Mouse (Mus musculus): Measurements from ENCODE around the gene Lrrc17.

Lrrc17 gene

DNA sequence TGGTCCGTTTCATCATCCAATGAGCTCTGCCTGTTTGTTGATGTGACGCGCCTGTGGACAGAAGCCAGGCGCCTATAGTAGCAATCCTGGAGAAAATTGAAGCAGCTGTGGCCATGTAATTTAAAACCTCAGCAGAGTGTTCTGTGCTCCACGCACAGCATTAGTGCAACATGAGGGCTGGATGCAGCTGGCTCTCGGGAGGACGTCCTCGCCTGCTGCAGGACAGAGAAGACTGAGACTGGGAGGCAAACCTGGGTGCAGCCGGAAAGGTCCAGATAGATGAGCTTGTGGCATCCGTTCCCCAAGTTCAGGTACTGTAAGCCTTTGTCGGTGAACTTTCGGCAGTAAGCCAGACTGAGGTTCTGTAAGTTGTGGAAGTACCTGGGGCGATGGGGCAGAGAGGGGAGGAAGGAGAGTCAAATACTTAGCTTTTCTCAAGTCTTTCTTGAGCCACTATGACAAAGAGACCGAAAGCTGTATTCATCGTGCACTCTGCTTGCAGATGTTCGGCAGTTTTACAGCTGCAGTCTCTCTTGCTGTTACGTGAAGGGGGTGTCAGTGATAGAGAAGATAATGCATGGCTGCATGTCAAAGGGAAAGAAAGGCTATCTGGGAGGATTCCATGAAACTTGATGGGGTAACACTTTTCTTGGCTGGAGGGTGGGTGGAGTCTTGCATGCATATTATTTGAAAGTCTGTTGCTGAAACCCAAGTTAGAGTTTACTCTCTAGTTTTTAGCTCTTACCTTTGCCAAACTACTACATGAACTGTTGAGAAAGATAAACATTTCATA lies at the start of gene Lrrc17:
TSS of gene Lrrc17 (plus strand) at position 151 of the 793 bp plus-strand sequence.
- TF ChIP-seq GATA4 (IDR thresholded peaks at IDR 0.05; ENCODE audit: insufficient replicate concordance, low read length) = no peak

DNA sequence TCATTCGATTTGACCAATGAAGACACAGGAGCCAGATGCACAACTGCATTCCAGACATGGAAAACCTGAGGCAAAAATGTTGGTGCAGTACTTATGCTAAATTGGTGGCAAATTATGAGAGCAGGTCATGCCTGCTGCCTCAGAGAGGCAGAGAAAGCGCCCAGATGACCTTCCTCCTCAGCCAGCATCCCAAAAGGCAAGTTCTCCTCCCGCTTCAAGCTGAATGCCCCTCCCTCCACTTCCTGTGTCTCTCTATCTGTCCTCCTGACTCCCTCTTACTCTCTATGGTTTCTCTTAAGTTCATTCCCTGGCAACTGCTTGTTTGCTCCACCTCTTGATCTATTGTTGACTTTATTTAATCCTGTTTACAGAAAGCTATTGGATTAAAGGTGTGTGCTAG lies 48.6 kb upstream of the Lrrc17 start:
- no peak for TF ChIP-seq GATA4 (IDR thresholded peaks at IDR 0.05; ENCODE audit: insufficient replicate concordance, low read length)

DNA sequence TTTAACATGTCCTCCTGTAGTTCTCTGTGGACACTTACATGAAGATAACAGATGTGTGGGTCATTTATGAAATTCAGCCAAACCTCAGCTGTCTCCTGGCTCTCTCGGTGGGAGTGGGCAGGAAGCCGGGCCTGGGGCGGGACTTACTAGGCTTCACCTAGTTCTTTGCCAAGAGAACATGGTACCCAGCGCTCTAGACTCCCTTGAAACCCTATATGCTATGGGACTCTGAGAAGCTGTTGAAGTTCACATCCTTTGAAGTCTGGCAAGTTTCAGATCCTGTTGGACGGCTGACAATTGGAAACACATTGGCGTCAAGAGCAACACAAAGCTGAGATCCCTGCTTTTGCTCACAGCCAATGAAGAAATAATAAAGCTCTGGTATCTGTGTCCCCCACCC lies 47.0 kb upstream of the Lrrc17 start:
- no peak for TF ChIP-seq GATA4 (IDR thresholded peaks at IDR 0.05; ENCODE audit: insufficient replicate concordance, low read length)

DNA sequence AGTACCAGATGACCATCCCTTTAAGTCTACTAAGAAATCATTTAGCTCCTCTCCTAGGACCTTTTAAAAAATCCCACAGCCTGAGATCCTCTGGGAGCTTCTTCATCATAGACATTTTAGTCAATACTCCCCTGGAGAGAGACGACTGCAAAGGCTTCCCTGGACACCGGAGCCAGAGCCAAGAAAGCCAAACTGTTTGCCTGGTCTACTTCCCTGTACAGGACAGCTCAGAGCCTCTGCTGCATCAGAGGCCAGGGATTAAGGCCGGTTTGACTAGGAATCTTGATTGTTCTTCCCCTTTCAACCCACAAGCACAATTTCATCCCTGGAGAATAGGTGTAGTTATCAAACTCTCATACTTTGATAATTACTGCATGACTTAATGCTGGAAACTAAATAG lies 46.5 kb upstream of the Lrrc17 start:
- TF ChIP-seq GATA4 (IDR thresholded peaks at IDR 0.05; ENCODE audit: insufficient replicate concordance, low read length) = no peak

DNA sequence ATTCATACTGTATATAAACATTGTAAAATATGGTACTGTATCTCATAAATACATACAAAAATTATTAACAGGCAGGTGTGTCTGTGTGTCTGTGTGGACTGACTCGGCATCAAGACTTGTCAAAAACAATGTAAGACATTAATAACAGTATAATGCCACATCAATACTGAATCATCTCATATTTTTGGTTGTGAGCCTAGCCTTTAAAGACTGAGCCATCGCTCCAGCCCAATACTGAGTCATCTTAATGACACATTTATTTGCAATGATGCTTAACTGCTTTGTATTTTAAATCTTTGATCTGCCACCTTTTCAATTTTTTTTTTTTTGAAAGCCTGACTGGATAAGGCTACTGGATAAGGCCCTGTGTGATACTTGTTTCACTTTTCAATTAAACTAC lies 44.9 kb upstream of the Lrrc17 start:
- no peak for TF ChIP-seq GATA4 (IDR thresholded peaks at IDR 0.05; ENCODE audit: insufficient replicate concordance, low read length)

DNA sequence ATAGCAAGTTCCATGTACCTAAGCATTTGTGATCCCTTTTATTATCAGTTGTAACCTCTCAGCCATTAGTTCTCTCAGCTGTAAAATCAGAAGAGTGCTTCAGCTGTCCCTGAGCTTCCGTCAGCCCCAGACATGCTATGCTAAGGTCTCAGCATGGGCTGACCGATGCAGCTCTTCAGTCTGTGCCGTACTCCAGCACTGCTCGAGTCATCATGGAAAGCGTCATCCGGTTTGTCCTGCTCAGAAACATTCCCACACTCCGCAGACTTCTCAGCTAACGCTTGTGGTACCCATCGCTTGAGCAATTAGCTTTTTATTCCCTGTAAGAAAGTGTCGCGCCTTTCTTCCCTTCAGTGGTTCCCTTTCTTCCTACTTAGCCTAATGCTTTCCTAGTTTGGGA lies 44.4 kb upstream of the Lrrc17 start:
- no peak for TF ChIP-seq GATA4 (IDR thresholded peaks at IDR 0.05; ENCODE audit: insufficient replicate concordance, low read length)

DNA sequence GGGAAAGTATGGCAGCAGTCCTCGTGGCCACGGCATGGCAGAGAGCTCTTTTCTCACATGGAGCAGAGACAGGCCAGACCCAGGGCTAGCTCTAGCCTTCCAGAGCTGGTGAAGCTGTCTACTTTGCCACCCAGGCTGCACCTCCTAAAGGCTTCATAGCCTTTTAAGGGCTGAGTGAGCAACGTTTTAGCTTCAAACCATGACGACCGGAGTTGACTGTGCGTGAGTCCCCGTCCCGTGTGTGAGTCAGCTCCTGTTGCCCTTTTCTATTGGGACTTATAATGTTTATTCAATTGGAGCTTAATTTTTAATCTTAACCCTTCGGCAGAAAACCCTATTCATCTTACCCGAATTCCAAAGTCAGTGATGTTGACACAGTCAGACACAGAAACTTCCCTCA lies 43.2 kb upstream of the Lrrc17 start:
- no peak for TF ChIP-seq GATA4 (IDR thresholded peaks at IDR 0.05; ENCODE audit: insufficient replicate concordance, low read length)

DNA sequence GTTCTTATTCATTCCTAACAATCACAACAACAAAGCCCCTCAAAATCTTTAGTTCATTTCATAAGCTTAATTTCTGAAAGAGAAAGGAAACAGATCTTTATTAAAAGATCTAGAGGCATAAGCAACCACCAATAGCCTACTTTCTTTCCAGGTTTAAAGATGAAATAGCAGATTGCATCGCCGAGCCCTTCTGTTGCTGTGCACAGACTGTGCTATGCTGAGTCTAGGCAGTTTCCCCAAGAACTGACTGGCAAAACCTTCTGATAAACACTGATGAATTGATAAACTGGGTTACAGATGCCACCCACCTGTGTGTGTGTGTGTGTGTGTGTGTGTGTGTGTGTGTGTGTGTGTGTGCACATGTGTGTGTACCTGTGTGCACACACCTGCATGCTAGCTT lies 42.4 kb upstream of the Lrrc17 start:
- TF ChIP-seq GATA4 (IDR thresholded peaks at IDR 0.05; ENCODE audit: insufficient replicate concordance, low read length) = no peak

DNA sequence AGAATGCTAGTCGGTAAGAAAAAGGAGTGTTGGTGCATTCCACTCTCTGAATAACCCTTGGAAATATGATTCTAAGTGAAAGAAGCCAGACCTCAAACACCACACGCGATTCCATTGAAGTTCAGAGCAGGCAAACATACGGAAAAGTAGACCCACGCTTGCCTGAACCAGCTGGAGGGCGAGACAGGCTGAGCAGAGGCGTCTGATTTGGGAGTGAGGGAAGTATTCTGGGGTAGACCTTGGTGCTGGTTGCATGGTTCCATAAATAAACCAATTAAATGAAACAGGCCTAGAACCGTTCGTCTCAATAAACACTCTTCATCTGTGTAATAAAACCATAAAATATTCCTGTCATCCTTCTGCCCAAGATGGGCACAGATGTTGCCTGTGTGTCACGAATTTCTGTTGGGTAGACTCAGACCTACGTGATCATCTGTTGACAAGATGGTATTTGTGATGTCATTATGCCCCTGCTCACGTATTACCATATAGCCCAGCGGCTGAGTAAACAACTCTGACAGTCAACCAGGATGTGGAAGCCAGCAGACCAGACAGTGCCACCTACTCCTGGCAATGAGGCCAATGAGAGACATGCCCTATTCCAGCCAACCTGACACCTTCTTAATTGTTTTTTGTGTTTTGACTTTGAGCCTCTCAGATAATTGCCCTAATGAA lies 40.3 kb upstream of the Lrrc17 start:
- TF ChIP-seq GATA4 (IDR thresholded peaks at IDR 0.05; ENCODE audit: insufficient replicate concordance, low read length) = no peak

DNA sequence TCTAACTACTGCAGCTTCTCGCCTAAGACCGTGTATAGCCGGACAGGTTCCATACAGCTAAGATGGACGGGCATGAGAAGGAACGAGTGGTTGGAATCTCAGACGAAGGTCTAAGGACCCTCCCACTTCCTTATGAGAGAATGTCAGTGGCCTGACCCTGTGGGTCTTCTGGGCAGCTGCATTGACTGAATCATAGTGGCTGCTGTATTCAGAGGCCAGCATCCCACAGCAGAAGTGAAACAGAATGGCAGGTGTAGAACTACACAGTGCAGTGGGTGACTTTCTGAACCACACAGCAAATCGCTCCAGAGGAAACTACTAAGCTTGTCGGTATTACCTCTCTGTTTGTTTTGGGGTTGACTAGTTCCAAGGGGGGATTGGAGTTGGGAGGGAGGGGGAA lies 38.2 kb upstream of the Lrrc17 start:
- no peak for TF ChIP-seq GATA4 (IDR thresholded peaks at IDR 0.05; ENCODE audit: insufficient replicate concordance, low read length)

DNA sequence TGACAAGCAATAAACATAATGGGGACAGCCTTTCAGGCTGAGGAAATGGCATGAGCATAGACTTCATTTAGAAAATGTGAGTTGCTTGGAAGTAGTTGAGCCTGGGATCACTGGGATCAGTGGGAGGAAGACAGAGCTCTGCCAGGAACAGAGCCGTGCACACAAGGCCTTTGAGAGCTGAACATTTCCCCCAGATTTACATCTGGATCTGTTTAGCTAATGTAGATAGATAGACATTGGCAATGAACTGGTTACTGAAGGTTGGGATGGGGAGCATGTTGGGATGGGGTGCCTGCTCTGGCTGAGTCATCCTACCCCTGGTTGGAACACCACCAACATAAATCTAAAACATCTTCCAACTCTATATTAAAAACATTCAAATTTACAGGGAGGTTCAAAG lies 36.5 kb upstream of the Lrrc17 start:
- TF ChIP-seq GATA4 (IDR thresholded peaks at IDR 0.05; ENCODE audit: insufficient replicate concordance, low read length) = no peak

DNA sequence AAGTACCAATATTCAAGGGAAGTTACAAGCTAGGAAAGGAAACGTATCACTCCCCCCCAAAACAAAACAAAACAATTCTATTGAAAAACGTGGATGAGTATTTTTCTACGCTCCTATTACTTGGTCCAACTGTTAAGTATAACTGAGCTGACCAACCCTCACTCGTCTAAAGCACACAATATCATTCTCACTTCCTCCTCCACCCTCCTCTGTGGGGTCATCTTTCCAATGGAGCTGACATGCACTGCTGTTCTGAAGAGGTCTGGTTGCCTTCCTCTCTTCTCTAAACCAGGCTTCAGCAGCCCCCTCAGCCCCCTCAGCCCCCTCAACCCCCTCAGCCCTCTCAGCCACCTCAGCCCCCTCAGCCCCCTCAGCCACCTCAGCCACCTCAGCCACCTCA lies 33.6 kb upstream of the Lrrc17 start:
- TF ChIP-seq GATA4 (IDR thresholded peaks at IDR 0.05; ENCODE audit: insufficient replicate concordance, low read length) = no peak

DNA sequence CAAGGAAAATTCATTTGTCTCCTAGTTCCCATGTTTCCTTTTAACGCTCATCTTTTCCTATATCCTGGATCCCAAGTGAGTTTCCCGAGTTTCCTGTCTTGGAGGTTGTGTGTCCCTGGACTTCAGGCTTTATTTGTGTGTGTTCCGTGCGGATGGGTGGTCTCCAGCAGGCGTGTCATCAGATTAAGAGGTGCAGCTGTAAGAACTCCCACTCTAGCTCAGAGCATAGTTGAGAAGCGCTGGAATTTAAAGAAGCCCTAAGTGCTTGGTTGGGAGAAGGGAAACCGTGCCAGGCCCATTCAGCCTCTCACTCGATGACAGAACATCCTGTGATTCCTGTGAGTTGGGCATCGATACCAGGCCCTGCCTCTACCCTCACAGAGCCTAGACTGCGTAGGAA lies 30.0 kb upstream of the Lrrc17 start:
- TF ChIP-seq GATA4 (IDR thresholded peaks at IDR 0.05; ENCODE audit: insufficient replicate concordance, low read length) = no peak

DNA sequence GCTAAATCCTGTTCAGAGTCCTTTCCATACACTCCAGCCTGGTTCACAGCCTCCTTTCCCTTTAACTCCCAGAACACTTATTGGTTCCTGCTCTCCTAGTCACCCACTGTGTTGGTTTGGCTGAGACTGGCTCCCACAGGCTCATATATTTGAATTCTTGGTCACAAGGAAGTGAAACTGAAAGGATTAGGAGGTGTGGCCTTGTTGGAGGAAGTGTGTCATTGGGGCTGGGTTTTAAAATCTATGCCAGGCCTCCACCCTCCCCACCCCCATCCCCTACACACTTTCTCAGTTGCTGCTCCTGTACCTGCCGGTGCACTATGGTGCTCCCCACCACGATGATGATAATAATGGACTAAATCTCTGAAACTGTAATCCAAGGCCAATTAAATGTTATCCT lies 25.8 kb upstream of the Lrrc17 start:
- no peak for TF ChIP-seq GATA4 (IDR thresholded peaks at IDR 0.05; ENCODE audit: insufficient replicate concordance, low read length)

DNA sequence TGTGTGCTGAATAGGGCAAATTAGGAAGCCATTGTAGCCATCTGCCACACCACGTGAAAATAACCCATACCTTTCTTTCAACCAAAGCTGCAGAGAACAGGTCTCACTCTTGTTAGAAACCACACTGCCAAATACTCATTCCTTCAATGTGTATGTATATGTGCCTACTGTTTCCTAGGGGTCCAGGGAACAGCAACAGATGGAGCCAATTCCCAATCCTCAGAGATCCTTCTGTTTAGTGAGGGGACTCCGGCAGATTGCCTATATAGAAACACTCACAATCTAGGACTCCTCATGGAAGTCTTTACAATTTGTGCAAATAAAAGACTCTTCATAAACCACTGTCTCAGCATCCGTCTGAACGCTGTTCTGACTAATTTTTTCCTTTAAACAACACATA lies 25.2 kb upstream of the Lrrc17 start:
- TF ChIP-seq GATA4 (IDR thresholded peaks at IDR 0.05; ENCODE audit: insufficient replicate concordance, low read length) = no peak

DNA sequence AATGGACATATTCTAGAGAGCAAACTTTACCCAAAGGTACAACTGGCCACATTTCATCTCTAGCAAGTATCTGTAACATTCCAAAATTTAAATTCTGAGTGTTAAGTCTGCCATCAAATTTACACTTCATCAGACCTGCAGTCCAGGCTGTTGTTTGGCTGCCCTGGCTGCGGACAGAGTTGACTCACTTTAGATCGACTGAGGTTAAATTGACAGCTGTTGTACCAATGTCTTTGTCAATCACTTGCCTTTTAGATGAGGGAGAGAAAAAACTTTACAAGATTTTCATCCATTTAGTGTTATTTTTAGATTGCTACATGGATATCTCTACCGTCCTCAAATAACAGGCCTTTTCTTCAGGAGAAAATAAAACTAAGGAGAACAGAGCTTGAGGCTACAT lies 24.2 kb upstream of the Lrrc17 start:
- no peak for TF ChIP-seq GATA4 (IDR thresholded peaks at IDR 0.05; ENCODE audit: insufficient replicate concordance, low read length)
